Mouse (Mus musculus): Measurements from ENCODE around the gene Nmrk1. TPM values are rescaled to one million over a fixed set of nuclear protein-coding genes. Genes with fewer than 3 reads are reported as not detected.

The Nmrk1 gene
- polyA plus RNA-seq, 1 experiment from 2014 or later: 12.6 TPM

DNA sequence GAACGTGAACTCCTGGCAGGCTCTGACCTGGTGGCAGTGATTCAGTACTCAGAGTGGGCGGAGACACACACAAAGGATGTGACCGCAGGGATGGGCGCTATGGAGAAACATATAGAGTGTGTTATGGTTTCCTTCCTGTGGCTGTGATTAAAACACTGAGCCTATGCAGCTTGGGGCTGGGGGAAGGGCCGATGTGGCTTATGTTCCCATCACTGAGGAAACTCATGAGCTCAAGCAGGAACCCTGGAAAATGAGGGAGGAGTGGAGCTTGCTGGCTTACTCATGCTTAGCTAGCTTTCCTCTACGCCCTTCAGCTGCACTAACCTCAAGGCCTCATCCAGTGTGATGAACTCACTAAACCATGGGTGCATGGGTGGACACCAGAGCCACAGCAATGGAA, 28.7 kb upstream of the Nmrk1 start:
- Histone ChIP-seq H3K4me3 (ENCODE audit: low read depth, low read length) (no peak overlapping the region), H3K36me3 (replicated peaks; ENCODE audit: insufficient read depth, low read length) (peaks cover 12% of the 10 kb centered on the region), H3K4me1 (ENCODE audit: insufficient read depth) (peaks cover 6% of the 10 kb centered on the region; the same call in 1 of the 2 replicates), H3K9ac (replicated peaks) (no peak overlapping the region), H3K4me2 (ENCODE audit: low read depth, low read length) (no peak overlapping the region), H3K27ac (ENCODE audit: low read depth) (no peak overlapping the region), H3K27me3 (ENCODE audit: insufficient read depth, low read length) (no peaks in the 10 kb centered on the region), H3K9me3 (ENCODE audit: low read length) (no peaks in the 10 kb centered on the region)
- DNase-seq (peak; percentile 36), ATAC-seq (peak; percentile 65)
- TF ChIP-seq EP300 (IDR thresholded peaks at IDR 0.05; ENCODE audit: low read depth) (no peak), CTCF (IDR thresholded peaks at IDR 0.05; ENCODE audit: low read depth) (no peak)
- 67% methylated on average over 6 of the region's 6 CpGs for WGBS (ENCODE audit: insufficient replicate concordance)

DNA sequence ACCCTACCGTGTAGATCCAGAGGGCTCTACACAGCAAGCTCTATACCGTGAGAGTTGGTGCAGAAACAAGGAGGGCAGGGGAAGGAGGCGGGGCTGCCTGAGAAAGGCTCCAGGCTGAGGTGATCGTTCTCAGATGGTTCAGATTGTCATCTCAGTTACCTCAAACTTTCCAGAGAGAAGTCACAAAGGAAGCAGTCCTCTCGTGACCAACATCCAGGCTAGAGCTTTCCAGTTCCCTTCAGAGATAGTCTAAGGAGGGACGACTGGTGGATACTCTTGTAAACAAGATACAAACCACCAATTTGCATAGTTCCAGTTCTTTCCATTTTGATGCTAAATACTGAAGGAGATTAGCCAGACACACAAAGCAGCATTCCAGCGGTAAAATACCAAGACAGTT, 23.8 kb upstream of the Nmrk1 start:
- Histone ChIP-seq H3K27me3 (ENCODE audit: insufficient read depth, low read length) (no peaks in the 10 kb centered on the region), H3K4me3 (ENCODE audit: low read depth, low read length) (no peak overlapping the region), H3K4me1 (ENCODE audit: insufficient read depth) (peaks cover 15% of the 10 kb centered on the region), H3K36me3 (replicated peaks; ENCODE audit: insufficient read depth, low read length) (peaks cover under 1% of the 10 kb centered on the region), H3K4me2 (ENCODE audit: low read depth, low read length) (no peak overlapping the region), H3K9me3 (ENCODE audit: low read length) (no peaks in the 10 kb centered on the region), H3K27ac (ENCODE audit: low read depth) (no peak overlapping the region), H3K9ac (replicated peaks) (no peak overlapping the region)
- DNase-seq: no peak
- TF ChIP-seq EP300 (IDR thresholded peaks at IDR 0.05; ENCODE audit: low read depth): no peak
- no peak for TF ChIP-seq CTCF (IDR thresholded peaks at IDR 0.05; ENCODE audit: low read depth)
- ATAC-seq: no peak
- WGBS (ENCODE audit: insufficient replicate concordance): 54% methylated on average over 7 of the region's 7 CpGs

DNA sequence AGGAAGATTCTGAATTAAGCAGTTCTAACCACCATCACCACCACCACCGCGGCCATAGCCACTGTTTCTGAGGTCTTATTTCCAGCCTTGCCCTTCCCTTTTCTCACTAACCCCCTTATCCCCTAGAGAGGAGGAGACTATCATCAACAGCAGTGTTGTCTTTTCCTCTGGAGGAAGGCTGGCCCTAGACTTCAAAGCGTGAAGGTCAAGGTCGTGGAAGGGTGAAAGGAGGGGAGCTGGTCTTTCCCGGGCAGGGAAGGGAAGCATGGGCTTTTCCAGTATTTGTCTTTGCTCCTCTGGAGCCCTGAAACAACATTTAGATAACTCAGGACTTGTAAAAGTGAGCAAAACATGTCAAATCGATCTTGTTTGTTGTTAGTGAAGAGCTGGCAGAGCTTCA, 22.8 kb upstream of the Nmrk1 start:
- no peaks in the 10 kb centered on the region for H3K9me3 ChIP-seq (ENCODE audit: low read length)
- TF ChIP-seq EP300 (IDR thresholded peaks at IDR 0.05; ENCODE audit: low read depth) (no peak), CTCF (IDR thresholded peaks at IDR 0.05; ENCODE audit: low read depth) (no peak)
- WGBS (ENCODE audit: insufficient replicate concordance): 51% methylated on average over 6 of the region's 6 CpGs
- ATAC-seq: no peak
- no peak for DNase-seq
- no peaks in the 10 kb centered on the region; the same call in 1 of the 2 replicates for H3K36me3 ChIP-seq (replicated peaks; ENCODE audit: insufficient read depth, low read length)
- peaks cover 9% of the 10 kb centered on the region for H3K4me1 ChIP-seq (ENCODE audit: insufficient read depth)
- peak overlapping the region; percentile 56; the same call in 1 of the 2 replicates for H3K27ac ChIP-seq (ENCODE audit: low read depth)
- H3K9ac ChIP-seq (replicated peaks): no peak overlapping the region
- no peak overlapping the region for H3K4me2 ChIP-seq (ENCODE audit: low read depth, low read length)
- no peak overlapping the region for H3K4me3 ChIP-seq (ENCODE audit: low read depth, low read length)
- H3K27me3 ChIP-seq (ENCODE audit: insufficient read depth, low read length): no peaks in the 10 kb centered on the region

DNA sequence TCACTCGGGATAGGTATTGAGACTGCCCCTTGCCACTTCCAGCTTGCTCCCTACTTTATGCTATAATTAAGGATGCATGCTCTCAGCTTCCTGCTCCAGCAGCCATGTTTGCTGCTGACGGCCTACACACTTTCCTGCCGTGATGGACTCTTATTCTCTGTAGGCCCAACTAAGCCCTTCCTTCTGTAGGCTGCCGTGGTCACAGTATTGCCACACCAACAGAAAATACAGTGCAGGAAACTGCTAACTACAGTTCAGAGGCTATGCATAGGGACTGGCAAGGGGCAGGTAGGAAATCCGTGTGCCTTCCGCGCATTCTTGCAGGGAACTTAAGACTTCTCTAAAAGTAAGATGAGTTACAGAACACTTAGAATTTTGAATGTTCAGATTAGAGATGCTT, 17.4 kb upstream of the Nmrk1 start:
- DNase-seq (no peak), ATAC-seq (no peak)
- H3K27ac ChIP-seq (ENCODE audit: low read depth): no peak overlapping the region
- H3K36me3 ChIP-seq (replicated peaks; ENCODE audit: insufficient read depth, low read length): no peaks in the 10 kb centered on the region
- TF ChIP-seq CTCF (IDR thresholded peaks at IDR 0.05; ENCODE audit: low read depth) (no peak), EP300 (IDR thresholded peaks at IDR 0.05; ENCODE audit: low read depth) (no peak)
- no peak overlapping the region for H3K4me3 ChIP-seq (ENCODE audit: low read depth, low read length)
- 58% methylated on average over 7 of the region's 7 CpGs for WGBS (ENCODE audit: insufficient replicate concordance)
- H3K27me3 ChIP-seq (ENCODE audit: insufficient read depth, low read length): no peaks in the 10 kb centered on the region
- peaks cover 30% of the 10 kb centered on the region for H3K4me1 ChIP-seq (ENCODE audit: insufficient read depth)
- no peak overlapping the region for H3K9ac ChIP-seq (replicated peaks)
- no peaks in the 10 kb centered on the region for H3K9me3 ChIP-seq (ENCODE audit: low read length)
- no peak overlapping the region for H3K4me2 ChIP-seq (ENCODE audit: low read depth, low read length)

DNA sequence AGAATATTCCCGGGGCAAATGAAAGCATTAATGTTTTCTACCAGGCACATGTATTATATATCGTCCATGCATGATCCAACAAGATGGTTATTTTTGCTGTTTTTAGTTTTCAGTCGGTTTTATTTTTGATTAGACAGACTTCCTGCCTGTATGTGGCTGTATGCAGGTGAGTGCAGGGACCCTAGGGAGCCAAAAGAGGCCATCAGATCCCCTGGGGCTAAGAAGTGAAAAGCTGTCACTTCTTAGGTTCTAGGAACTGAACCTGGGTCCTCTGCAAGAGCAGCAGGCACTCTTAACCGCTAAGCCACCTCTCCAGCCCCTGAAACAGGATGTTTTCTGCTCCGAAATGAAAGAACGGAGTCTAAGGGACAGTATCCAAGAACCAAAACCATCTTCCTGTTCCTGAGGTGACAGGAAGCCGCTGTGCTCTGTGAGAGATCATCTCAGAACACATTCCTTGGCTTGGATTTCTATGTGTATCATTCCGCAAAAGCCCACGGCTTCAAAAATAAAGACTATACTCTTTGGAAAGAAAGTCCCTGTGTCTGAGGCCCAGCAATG, 16.0 kb upstream of the Nmrk1 start:
- Histone ChIP-seq H3K9me3 (ENCODE audit: low read length) (no peaks in the 10 kb centered on the region), H3K27me3 (ENCODE audit: insufficient read depth, low read length) (no peaks in the 10 kb centered on the region), H3K4me3 (ENCODE audit: low read depth, low read length) (no peak overlapping the region), H3K4me2 (ENCODE audit: low read depth, low read length) (peak overlapping the region; percentile 29), H3K36me3 (replicated peaks; ENCODE audit: insufficient read depth, low read length) (no peaks in the 10 kb centered on the region), H3K4me1 (ENCODE audit: insufficient read depth) (peaks cover 40% of the 10 kb centered on the region), H3K9ac (replicated peaks) (no peak overlapping the region), H3K27ac (ENCODE audit: low read depth) (peak overlapping the region; percentile 63)
- 45% methylated on average over 9 of the region's 9 CpGs for WGBS (ENCODE audit: insufficient replicate concordance)
- TF ChIP-seq CTCF (IDR thresholded peaks at IDR 0.05; ENCODE audit: low read depth) (no peak), EP300 (IDR thresholded peaks at IDR 0.05; ENCODE audit: low read depth) (no peak)
- ATAC-seq (peak; percentile 18; the same call in 1 of the 2 replicates), DNase-seq (no peak)

GRCm38 (mm10) chr19:18617504-18617903, 14.2 kb upstream of the Nmrk1 start:
- Histone ChIP-seq H3K36me3 (replicated peaks; ENCODE audit: insufficient read depth, low read length) (no peaks in the 10 kb centered on the region), H3K4me2 (ENCODE audit: low read depth, low read length) (no peak overlapping the region), H3K27ac (ENCODE audit: low read depth) (peak overlapping the region; percentile 34; the same call in 1 of the 2 replicates), H3K4me3 (ENCODE audit: low read depth, low read length) (no peak overlapping the region), H3K9me3 (ENCODE audit: low read length) (no peaks in the 10 kb centered on the region), H3K27me3 (ENCODE audit: insufficient read depth, low read length) (no peaks in the 10 kb centered on the region), H3K9ac (replicated peaks) (no peak overlapping the region), H3K4me1 (ENCODE audit: insufficient read depth) (peaks cover 44% of the 10 kb centered on the region)
- ATAC-seq (no peak), DNase-seq (no peak)
- TF ChIP-seq CTCF (IDR thresholded peaks at IDR 0.05; ENCODE audit: low read depth) (no peak), EP300 (IDR thresholded peaks at IDR 0.05; ENCODE audit: low read depth) (no peak)
- 88% methylated on average over 1 of the region's 1 CpGs for WGBS (ENCODE audit: insufficient replicate concordance)
